Mouse (Mus musculus) forebrain, postnatal 0 days (tissue): ENCODE data around the gene F830045P16Rik. TPM values are rescaled to one million over a fixed set of nuclear protein-coding genes. Genes with fewer than 3 reads are reported as not detected.
"Not testable (repeated sequence)": the region's sequence is repeated elsewhere in the genome, so short reads cannot be mapped to it uniquely, and the experiment has no call there.

Source experiments
- ATAC-seq: fragments of 200-750 bp; cut with Nextera tagmentation; 2 replicates; pipeline ENCODE4 v1.8.0; 2017; ENCODE audit warnings: mild to moderate bottlenecking, moderate library complexity
- DNase-seq: peaks from one replicate; pipeline ENCODE4 v3.0.0-alpha.2; 2015
- H3K27ac ChIP-seq: fragments of 300-500 bp; sonication (generic); 2 replicates; pipeline ENCODE4 v1.5.1; 2014; ENCODE audit warnings: low read depth, mild to moderate bottlenecking, antibody characterized with exemption, low read length, moderate library complexity, mixed read lengths
- H3K27me3 ChIP-seq: fragments of 300-500 bp; sonication (generic); 2 replicates; pipeline ENCODE4 v1.6.1; 2014; ENCODE audit warnings: mild to moderate bottlenecking, low read length, mixed read lengths; ENCODE audit not compliant: insufficient read depth
- H3K36me3 ChIP-seq: fragments of 300-500 bp; sonication (generic); 2 replicates; pipeline ENCODE4 v1.6.1; 2014; ENCODE audit warnings: mild to moderate bottlenecking, moderate library complexity; ENCODE audit not compliant: insufficient read depth
- H3K4me1 ChIP-seq: fragments of 300-500 bp; sonication (generic); 2 replicates; pipeline ENCODE4 v1.6.1; 2014; ENCODE audit warnings: antibody characterized with exemption; ENCODE audit not compliant: insufficient read depth
- H3K4me2 ChIP-seq: fragments of 300-500 bp; sonication (generic); 2 replicates; pipeline ENCODE4 v1.6.1; 2014; ENCODE audit warnings: low read depth, mild to moderate bottlenecking, moderate library complexity
- H3K4me3 ChIP-seq: fragments of 300-500 bp; sonication (generic); 2 replicates; pipeline ENCODE4 v1.5.1; 2014; ENCODE audit warnings: low read depth, low read length, mixed read lengths
- H3K9ac ChIP-seq: fragments of 300-500 bp; sonication (generic); 2 replicates; pipeline ENCODE4 v1.6.1; 2014; ENCODE audit warnings: mild to moderate bottlenecking
- H3K9me3 ChIP-seq: fragments of 300-500 bp; sonication (generic); 2 replicates; pipeline ENCODE4 v1.6.1; 2016; ENCODE audit warnings: low read length
- CTCF ChIP-seq: sonication (generic); IDR thresholded peaks from 2 replicates; pipeline ENCODE4 v1.5.1; 2016; ENCODE audit warnings: antibody characterized with exemption, control low read depth, low read depth
- WGBS: fragments of 180-500 bp; shearing (Covaris S2); extraction: QIAGEN DNeasy Blood & Tissue Kit; methylation state at CpG from one replicate; pipeline ENCODE4 v1.1.7; 2014; 5-methylcytosine and 5-hydroxymethylcytosine counted together
- polyA plus RNA-seq: library from polyadenylated mRNA; unstranded; fragments of >200 nt; fragmentation: Nextera tagmentation; extraction: Ambion mirVana; gene quantifications from 2 replicates; pipeline ENCODE4 v1.2.1, GENCODE M21; 2015
- total RNA-seq: library from RNA; depleted of rRNA; stranded (reverse); fragments of >200 nt; gene quantifications from 2 replicates; pipeline ENCODE4 v1.2.3, GENCODE M21; 2014

F830045P16Rik gene
- total and polyA plus RNA-seq, 2 experiments from 2014 or later, result not detected

- no peaks in the 10 kb centered on the region for H3K36me3 ChIP-seq
- no peak overlapping the region for H3K4me3 ChIP-seq
- H3K27ac ChIP-seq, result no peak overlapping the region
- DNase-seq, result no peak
- H3K27me3 ChIP-seq, result no peaks in the 10 kb centered on the region
- no peaks in the 10 kb centered on the region for H3K9me3 ChIP-seq
- no peak for ATAC-seq
- H3K4me1 ChIP-seq, result no peaks in the 10 kb centered on the region
- no peak for TF ChIP-seq CTCF
- 68% methylated on average over 3 of the region's 3 CpGs for WGBS
- no peak overlapping the region for H3K9ac ChIP-seq
- H3K4me2 ChIP-seq, result no peak overlapping the region
Measured at GRCm38 (mm10) chr2:129489496-129490285, 46.7 kb downstream of the F830045P16Rik start.

DNA sequence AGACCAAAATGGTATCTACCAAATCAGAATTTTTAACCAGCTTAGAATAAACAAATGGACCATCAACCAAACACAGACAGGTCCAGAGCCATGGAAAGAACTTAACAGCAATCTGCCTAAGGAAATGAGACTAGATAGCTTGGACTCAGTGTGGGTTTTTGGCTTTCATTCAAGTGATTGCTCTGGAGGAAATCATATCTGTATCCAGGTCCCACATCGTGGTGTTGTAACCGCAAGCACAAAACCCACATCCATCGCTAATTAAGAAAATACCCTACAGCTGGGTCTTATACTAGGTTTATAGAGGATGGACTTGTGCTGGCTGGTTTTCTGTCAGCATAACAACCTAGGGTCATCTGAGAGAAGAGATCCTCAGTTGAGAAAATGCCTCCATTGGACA is 53.3 kb downstream of the F830045P16Rik start:
- H3K27me3 ChIP-seq, result no peaks in the 10 kb centered on the region
- no peaks in the 10 kb centered on the region for H3K36me3 ChIP-seq
- H3K4me3 ChIP-seq, result no peak overlapping the region
- ATAC-seq (no peak), DNase-seq (no peak)
- H3K9ac ChIP-seq, result no peak overlapping the region
- H3K4me2 ChIP-seq, result no peak overlapping the region
- WGBS, result 94% methylated on average over 3 of the region's 3 CpGs
- no peaks in the 10 kb centered on the region for H3K4me1 ChIP-seq
- H3K9me3 ChIP-seq, result no peaks in the 10 kb centered on the region
- TF ChIP-seq CTCF, result no peak
- H3K27ac ChIP-seq, result no peak overlapping the region

DNA sequence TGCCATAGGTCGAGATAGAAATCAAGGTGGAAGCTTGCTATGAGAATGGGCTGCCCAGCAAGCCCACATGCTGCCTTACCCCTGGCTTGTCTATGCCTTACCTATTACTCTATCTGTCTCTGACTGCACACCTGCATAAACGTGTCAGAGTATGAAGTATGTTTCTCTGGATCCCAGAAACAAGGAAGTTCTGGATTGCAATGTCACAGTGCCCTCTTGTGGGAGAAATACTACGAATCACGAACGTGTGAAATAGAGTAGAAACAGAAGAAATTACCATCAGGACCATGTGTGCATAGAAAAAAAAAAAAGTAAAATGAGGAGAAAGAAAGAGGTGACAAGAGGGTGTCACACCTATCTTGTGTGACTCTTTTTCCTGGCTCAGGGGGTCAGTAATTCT is 64.5 kb downstream of the F830045P16Rik start:
- 21% methylated on average over 5 of the region's 5 CpGs for WGBS
- peak; percentile 25; the same call in 1 of the 2 replicates for ATAC-seq

DNA sequence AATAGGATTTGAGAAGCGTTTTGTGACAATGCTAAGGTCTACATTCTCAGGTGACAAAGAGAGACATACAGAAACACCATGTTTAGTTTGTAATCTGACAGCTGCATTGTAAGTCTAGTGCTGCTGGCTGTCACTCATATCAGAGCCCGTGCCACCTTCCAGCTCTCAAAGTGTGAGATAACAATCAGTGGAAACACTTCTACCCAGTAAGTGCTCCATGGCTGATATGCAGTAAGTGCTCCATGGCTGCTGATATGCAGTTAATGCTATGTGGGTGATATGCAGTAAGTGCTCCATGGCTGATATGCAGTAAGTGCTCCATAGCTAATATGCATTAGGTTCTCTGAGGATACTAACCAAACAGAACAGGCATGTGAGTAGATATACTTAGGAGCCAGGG is 65.6 kb downstream of the F830045P16Rik start:
- Histone ChIP-seq H3K27me3 (no peaks in the 10 kb centered on the region), H3K36me3 (no peaks in the 10 kb centered on the region), H3K9ac (no peak overlapping the region), H3K9me3 (no peaks in the 10 kb centered on the region), H3K4me3 (no peak overlapping the region), H3K4me1 (no peaks in the 10 kb centered on the region), H3K27ac (no peak overlapping the region), H3K4me2 (no peak overlapping the region)
- 77% methylated on average over 2 of the region's 2 CpGs for WGBS
- DNase-seq (no peak), ATAC-seq (no peak)
- no peak for TF ChIP-seq CTCF

More for the DNA sequence above, 64.5 kb downstream of the F830045P16Rik start:
- no peak overlapping the region for H3K4me3 ChIP-seq
- TF ChIP-seq CTCF, result peak; percentile 83
- no peak overlapping the region for H3K27ac ChIP-seq
- no peaks in the 10 kb centered on the region for H3K4me1 ChIP-seq
- no peaks in the 10 kb centered on the region for H3K36me3 ChIP-seq
- no peak overlapping the region for H3K9ac ChIP-seq
- no peak overlapping the region for H3K4me2 ChIP-seq
- DNase-seq, result peak; percentile 76
- H3K9me3 ChIP-seq, result no peaks in the 10 kb centered on the region
- no peaks in the 10 kb centered on the region for H3K27me3 ChIP-seq

- not testable (repeated sequence) for H3K27me3 ChIP-seq, H3K4me3 ChIP-seq, H3K36me3 ChIP-seq, H3K9me3 ChIP-seq, ATAC-seq, DNase-seq, H3K27ac ChIP-seq, H3K4me2 ChIP-seq, H3K4me1 ChIP-seq, H3K9ac ChIP-seq
- WGBS, result 93% methylated on average over 1 of the region's 1 CpGs
- 0 out of 2 replicates have a peak, but pooled peaks have one; percentile 3 for TF ChIP-seq CTCF
Measured at GRCm38 (mm10) chr2:129438772-129439171, 97.6 kb downstream of the F830045P16Rik start.

DNA sequence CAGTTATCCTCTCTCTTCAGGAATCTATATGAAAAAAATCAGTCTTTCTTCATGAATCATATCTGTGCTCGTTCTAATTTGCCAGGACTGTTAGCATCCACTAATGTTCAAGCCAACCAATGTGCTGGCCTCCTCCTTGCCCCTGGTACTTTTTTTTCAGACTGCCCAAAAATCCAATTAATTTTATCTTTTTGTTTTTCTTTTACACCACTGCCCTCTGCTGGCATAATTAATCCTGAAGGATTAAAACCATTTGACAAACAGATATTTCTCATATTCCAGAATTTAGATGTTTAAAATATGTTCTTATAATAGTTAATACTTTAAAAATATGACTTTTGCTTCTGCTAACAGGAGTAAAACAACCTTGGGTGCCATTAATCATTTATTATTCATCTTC is 101.2 kb downstream of the F830045P16Rik start:
- H3K27ac ChIP-seq, result no peak overlapping the region
- no peaks in the 10 kb centered on the region for H3K9me3 ChIP-seq
- no peak overlapping the region for H3K9ac ChIP-seq
- H3K4me2 ChIP-seq, result no peak overlapping the region
- H3K27me3 ChIP-seq, result no peaks in the 10 kb centered on the region
- no peaks in the 10 kb centered on the region for H3K36me3 ChIP-seq
- no peak overlapping the region for H3K4me3 ChIP-seq
- no peak for ATAC-seq
- peak; percentile 48 for TF ChIP-seq CTCF
- DNase-seq, result peak; percentile 25
- H3K4me1 ChIP-seq, result no peaks in the 10 kb centered on the region
- WGBS, result 58% methylated on average over 1 of the region's 1 CpGs

DNA sequence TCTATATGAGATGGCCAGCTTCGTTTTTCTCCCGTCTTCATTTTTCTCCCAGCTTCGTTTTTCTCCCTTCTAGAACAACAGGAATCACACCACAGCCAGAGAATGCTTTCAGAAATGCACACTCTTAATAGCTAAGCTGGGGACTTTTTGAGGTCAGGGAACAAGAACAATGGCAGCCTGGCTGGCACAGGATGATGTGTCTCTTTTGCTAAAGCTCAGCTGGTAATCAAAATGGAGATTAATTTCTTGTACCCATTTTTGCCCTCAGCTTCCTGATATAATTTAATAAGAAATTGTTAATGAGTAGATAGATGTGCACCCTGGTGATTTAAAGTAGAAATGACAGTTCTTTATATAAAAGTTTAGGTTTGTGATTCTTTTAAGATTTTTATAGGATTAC is 112.7 kb downstream of the F830045P16Rik start:
- Histone ChIP-seq H3K4me2 (no peak overlapping the region), H3K9me3 (no peaks in the 10 kb centered on the region), H3K4me1 (no peaks in the 10 kb centered on the region), H3K27me3 (no peaks in the 10 kb centered on the region), H3K4me3 (no peak overlapping the region), H3K9ac (no peak overlapping the region), H3K27ac (no peak overlapping the region), H3K36me3 (no peaks in the 10 kb centered on the region)
- DNase-seq, result no peak
- no peak for ATAC-seq
- 21% methylated on average over 3 of the region's 3 CpGs for WGBS
- no peak for TF ChIP-seq CTCF
